In genomic region chr9:114499783-114500515, GRCm38 (mm10) we compare ENCODE assay signal across 9 mouse cellular contexts. TPM values are rescaled to one million over a fixed set of nuclear protein-coding genes. Genes with fewer than 3 reads are reported as not detected.
DNase-seq lines count a peak whose midpoint lies in the region; ATAC-seq and TF ChIP-seq lines count a peak whose summit lies in the region.
"Had no signal": no experiment of that assay in that cellular context is flagged by ENCODE, and none has a peak within 500 bp of the region (broad histone marks: within the 10 kb centered on the region; RNA-seq: fewer than 3 reads in every experiment).

No protein-coding gene starts in this region.

- no peak overlapping the region for H3K9ac ChIP-seq in liver, adult 2 months (ENCODE audit: low read depth, low read length)
- H3K9ac ChIP-seq in neural tube, embryonic 14.5 days (replicated peaks; ENCODE audit: low read depth, low read length), result no peak overlapping the region

- no peak for TF ChIP-seq POLR2A in liver, adult 2 months (IDR thresholded peaks at IDR 0.05; ENCODE audit: extremely low read depth, insufficient read depth, low read length)

- intact Hi-C loops in gastrocnemius, adult 2 months (cut with DNase I), result loop anchor here (2.0 to 5.0 kb wide), 3 partner anchors 82 to 183 kb away; no protein-coding TSS in a partner anchor

- TF ChIP-seq CTCF in gastrocnemius, adult 2 months (IDR thresholded peaks at IDR 0.05), result peak; percentile 65
- peak; percentile 53 for TF ChIP-seq CTCF in liver, adult 2 months (IDR thresholded peaks at IDR 0.05; ENCODE audit: low read depth, low read length)

- WGBS in liver, adult 2 months, result 23% methylated on average over 15 of the region's 15 CpGs
- 24% methylated on average over 15 of the region's 15 CpGs for WGBS in neural tube, embryonic 14.5 days

- H3K4me2 ChIP-seq in neural tube, embryonic 14.5 days (ENCODE audit: low read depth, low read length), result no peak overlapping the region

- H3K36me3 ChIP-seq in liver, adult 2 months (ENCODE audit: control insufficient read depth, insufficient read depth, low read length), result no peaks in the 10 kb centered on the region
- no peaks in the 10 kb centered on the region for H3K36me3 ChIP-seq in neural tube, embryonic 14.5 days (ENCODE audit: control insufficient read depth, insufficient read depth, low read length)

- H3K79me2 ChIP-seq in liver, adult 2 months (ENCODE audit: control insufficient read depth, insufficient read depth, low read length), result no peaks in the 10 kb centered on the region

- peak; percentile 85 for DNase-seq in 3T3-L1 (ENCODE audit: low read depth, low spot score)
- peak; percentile 31 to 52 for DNase-seq in CD8-positive naive resting alpha-beta T cell, adult 2 months (ENCODE audit: low read depth in 2 of 2, low spot score in 2 of 2)
- peak; percentile 60 for DNase-seq in c-Kit-positive CD71-negative TER-119-negative erythroid progenitor cells, embryonic 14.5 days (ENCODE audit: low read depth)
- peak; percentile 52 for DNase-seq in gastrocnemius, adult 2 months
- DNase-seq in kidney, adult 9 months, result peak; percentile 80
- DNase-seq in liver, adult 2 months (ENCODE audit: extremely low read depth, low read depth, low spot score), result peak; percentile 34
- DNase-seq in yolk sac, embryonic 10.5 days (ENCODE audit: low spot score), result peak; percentile 74

- H3K27ac ChIP-seq in gastrocnemius, adult 2 months, result no peak overlapping the region
- H3K27ac ChIP-seq in liver, adult 2 months (replicated peaks; ENCODE audit: insufficient read depth, low read depth, low read length), result no peak overlapping the region
- H3K27ac ChIP-seq in neural tube, embryonic 14.5 days (ENCODE audit: low read depth, low read length), result no peak overlapping the region

- no peaks in the 10 kb centered on the region for H3K9me3 ChIP-seq in neural tube, embryonic 14.5 days (ENCODE audit: control insufficient read depth, low read length)

- ATAC-seq in neural tube, embryonic 14.5 days (ENCODE audit: low read depth), result peak; percentile 58; the same call in 1 of the 2 replicates

- no peak overlapping the region for H3K4me3 ChIP-seq in gastrocnemius, adult 2 months
- no peak overlapping the region for H3K4me3 ChIP-seq in liver, adult 2 months (ENCODE audit: insufficient read depth, low read depth, low read length)
- H3K4me3 ChIP-seq in neural tube, embryonic 14.5 days (ENCODE audit: low read depth, low read length), result no peak overlapping the region

- H3K4me1 ChIP-seq in liver, adult 2 months (ENCODE audit: control insufficient read depth, insufficient read depth, low read length), result no peaks in the 10 kb centered on the region
- H3K4me1 ChIP-seq in neural tube, embryonic 14.5 days (ENCODE audit: control insufficient read depth, insufficient read depth, low read length), result 0 out of 2 replicates have a peak, but pooled peaks cover 3% of the 10 kb centered on the region

- no peaks in the 10 kb centered on the region for H3K27me3 ChIP-seq in liver, adult 2 months (ENCODE audit: control insufficient read depth, insufficient read depth, low read length)
- no peaks in the 10 kb centered on the region for H3K27me3 ChIP-seq in neural tube, embryonic 14.5 days (ENCODE audit: control insufficient read depth, insufficient read depth, low read length)

RNA-seq across cellular contexts. Expression of gene Ccr4, which starts 4.8 kb away (rescaled TPM):
- not detected for total RNA-seq in gastrocnemius, adult 2 months (2021)
- total RNA-seq in liver, adult 2 months (2014; rRNA removed), result 0.09 and 0.13 TPM in 2 replicates
- 0.29 TPM in 1 of 2 replicates, not detected in the other for polyA plus RNA-seq in liver, adult 2 months (2012; rRNA removed)
- polyA plus RNA-seq in neural tube, embryonic 14.5 days (2014; fragmentation: Nextera tagmentation; extraction: Ambion mirVana), result not detected in 2 replicates
- polyA plus RNA-seq: heart, embryonic 14.5 days had no signal

RNA-seq across cellular contexts. Expression of gene C130032M10Rik, which starts 15.5 kb away (rescaled TPM):
- total RNA-seq in gastrocnemius, adult 2 months (2021), result not detected
- not detected in 2 replicates for total RNA-seq in liver, adult 2 months (2014; rRNA removed)
- not detected in 2 replicates for polyA plus RNA-seq in liver, adult 2 months (2012; rRNA removed)
- not detected in 2 replicates for polyA plus RNA-seq in neural tube, embryonic 14.5 days (2014; fragmentation: Nextera tagmentation; extraction: Ambion mirVana)

Comparison
In these comparisons a context has a peak if more than half of its experiments do, and no peak if none do; other contexts are left out.
1. DNase-seq: peak in every context shown above with its lines; median percentile 85 in 3T3-L1; 80 in kidney, adult 9 months; 74 in yolk sac, embryonic 10.5 days; 60 in c-Kit-positive CD71-negative TER-119-negative erythroid progenitor cells, embryonic 14.5 days; 52 in gastrocnemius, adult 2 months; 42 in CD8-positive naive resting alpha-beta T cell, adult 2 months; 34 in liver, adult 2 months.